Mouse (Mus musculus): ENCODE measurements at regions not wholly inside any gene's neighbourhood (a gene's known extent, or its start where the extent isn't known, plus 50 kb on each side); places are given as distances from the start of the nearest gene placed in this dataset.

DNA sequence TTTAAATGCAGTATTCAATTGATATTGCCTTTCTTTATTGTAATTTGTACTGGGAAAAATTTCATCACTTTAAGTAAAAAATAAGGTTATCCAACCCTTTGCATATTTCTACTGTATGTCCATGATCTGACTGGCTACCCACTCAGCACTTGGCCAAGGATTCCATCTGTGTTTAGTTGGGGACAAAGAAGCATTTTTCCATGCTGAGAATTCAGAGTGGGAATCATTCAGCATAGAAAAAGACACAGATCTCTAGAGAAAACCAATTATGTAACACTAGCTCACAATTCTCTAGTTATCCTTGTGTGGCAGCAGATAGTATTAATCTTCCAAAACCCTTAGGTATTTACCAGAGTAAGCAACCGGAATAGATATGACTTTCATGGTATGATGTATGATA lies 213.5 kb upstream of the Ctso start:
- no peak for DNase-seq (ENCODE audit: extremely low spot score in 1 of 2, low spot score in 2 of 2)
- intact Hi-C loops (cut with DNase I) = no loop called here

DNA sequence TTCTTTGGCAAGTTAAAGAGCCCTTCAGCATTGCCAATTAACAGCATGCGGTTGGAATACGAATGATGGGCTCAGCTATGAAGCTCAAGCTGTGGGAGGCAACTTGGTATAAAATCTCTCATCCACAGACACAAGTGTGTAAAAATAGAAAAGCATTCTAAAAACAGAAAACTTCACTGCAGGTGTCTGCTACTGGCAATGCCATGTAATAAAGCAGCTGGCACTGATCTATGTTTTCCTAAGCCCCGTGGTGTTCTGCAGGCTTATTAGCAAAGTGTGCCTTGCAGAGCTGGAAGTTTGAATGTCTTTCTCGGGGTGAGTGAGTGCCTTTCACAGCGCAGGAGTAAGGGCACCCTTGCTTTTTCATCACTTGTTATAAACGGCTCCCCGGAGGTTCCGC lies 196.9 kb upstream of the Ctso start:
- intact Hi-C loops (cut with DNase I) = no loop called here

DNA sequence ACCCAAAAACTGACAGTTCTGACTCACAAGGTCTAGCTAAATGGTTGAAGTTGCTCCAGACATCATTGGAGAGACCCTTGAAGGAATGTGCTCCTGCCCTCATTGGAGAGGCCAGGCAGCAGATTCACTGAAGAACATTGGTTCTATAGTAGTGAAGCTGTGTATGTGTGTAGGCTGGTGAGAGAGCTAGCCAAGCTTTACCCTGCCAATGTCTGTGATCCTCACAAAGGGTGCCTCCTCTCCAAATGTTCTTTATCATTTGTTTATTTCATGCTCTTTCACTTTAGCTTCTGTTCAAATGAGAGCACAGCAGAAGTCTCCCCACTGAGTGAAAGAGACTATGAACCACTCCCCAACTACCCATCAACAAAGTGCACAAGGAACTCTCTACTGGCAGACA lies 195.6 kb upstream of the Ctso start:
- intact Hi-C loops (cut with DNase I) = no loop called here
- no peak for DNase-seq (ENCODE audit: extremely low spot score in 1 of 2, low spot score in 2 of 2)

More for the DNA sequence above, 196.9 kb upstream of the Ctso start:
- peak in 1 of 2 experiments; percentile 23 for DNase-seq (ENCODE audit: extremely low spot score in 1 of 2, low spot score in 2 of 2)

DNA sequence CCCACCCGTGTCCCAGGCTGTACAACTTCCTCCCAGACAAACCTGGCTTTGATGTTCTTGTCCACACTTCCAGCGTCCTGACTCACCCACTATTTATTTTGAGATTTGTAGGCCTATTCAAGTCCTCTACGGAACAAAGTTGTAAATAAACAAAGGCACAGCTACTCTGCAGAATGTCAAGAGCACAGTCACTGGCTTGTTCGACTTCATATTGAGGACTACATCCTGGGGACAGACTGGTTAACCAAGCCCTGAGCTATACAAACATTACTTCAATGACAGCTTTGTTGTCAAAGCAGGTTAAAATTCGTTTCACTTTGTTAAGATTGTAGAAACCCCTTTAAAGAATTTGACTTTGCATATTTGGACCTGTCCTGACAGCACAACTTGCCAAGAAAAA lies 190.3 kb upstream of the Ctso start:
- DNase-seq (ENCODE audit: extremely low spot score in 1 of 2, low spot score in 2 of 2) = no peak
- intact Hi-C loops (cut with DNase I) = no loop called here

DNA sequence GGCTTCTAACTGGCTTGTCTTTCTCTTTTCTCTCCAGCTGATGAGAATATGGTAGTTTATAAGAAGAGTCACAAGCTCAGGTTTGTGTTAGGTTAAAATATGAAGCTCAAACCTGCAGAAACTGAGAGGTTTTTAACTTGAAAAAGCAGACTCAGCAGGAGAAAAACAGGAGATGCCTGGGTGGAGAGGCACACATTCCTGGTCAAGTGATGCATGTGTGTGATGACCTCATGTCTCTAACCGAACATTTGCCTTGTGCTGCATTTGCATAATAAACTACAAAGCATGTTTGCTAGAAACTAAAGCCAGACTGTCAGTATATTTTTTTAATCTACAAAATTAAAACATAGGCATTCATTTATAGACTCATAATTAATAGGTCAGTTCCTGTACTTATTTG lies 182.2 kb upstream of the Ctso start:
- intact Hi-C loops (cut with DNase I) = no loop called here
- no peak for DNase-seq (ENCODE audit: extremely low spot score in 1 of 2, low spot score in 2 of 2)

DNA sequence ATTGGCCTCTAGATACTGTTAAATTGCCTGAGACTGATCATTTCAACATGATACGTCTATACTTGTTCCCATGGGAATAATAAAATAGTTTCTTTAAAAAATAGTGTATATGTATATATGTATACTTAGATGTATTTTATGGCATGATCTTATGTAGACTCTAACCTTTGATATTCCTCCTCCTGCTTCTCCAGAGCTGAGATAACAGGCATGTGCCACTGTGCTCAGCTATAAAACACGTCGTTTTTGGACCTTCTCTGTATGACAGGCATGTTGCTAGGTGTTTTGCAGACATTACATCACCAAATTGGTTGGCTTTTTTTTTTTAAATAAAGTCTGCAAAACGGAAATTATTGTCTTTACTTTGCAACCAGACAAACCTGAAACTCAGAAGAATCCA lies 179.4 kb upstream of the Ctso start:
- intact Hi-C loops (cut with DNase I) = no loop called here
- DNase-seq (ENCODE audit: extremely low spot score in 1 of 2, low spot score in 2 of 2) = no peak

DNA sequence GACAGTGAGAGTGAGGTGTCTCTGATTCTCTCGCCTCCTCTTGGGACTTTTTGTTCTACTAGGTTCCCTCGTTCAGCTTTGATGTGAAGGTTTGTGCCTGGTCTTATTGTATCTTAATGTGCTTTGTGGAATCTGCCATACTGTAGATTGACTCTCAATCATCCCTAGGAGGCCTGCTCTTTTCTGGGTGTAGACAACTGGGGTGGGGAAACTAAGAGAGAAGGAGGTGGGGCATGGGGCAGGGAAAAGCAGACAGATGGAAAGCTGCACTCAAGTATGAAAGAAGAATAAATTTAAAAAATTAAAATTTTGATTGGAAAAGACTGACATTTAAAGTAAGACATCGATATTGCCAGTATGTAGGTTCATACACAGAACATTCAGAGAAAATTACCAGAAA lies 172.0 kb upstream of the Ctso start:
- DNase-seq (ENCODE audit: extremely low spot score in 1 of 2, low spot score in 2 of 2) = no peak
- intact Hi-C loops (cut with DNase I) = no loop called here

DNA sequence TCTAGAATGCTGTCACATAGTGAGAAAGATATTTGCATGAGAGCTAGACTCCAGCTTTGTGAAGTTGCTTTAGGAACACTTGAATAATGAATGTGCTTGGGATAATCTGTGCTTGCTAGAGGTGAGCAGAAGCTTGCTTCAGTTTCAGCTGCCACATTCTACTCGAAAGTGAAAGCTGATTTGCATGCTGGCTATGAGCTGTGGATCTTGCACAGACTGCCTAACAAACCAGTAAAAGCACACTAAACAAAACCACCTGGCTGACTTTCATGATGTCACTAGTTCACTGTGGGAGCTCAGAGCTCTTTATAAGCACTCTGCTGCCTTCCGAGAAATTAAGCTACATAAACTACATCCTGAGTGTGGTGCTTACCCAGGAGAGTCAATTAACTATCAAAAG lies 171.5 kb upstream of the Ctso start:
- intact Hi-C loops (cut with DNase I) = no loop called here
- peak in 1 of 2 experiments; percentile 6 for DNase-seq (ENCODE audit: extremely low spot score in 1 of 2, low spot score in 2 of 2)

DNA sequence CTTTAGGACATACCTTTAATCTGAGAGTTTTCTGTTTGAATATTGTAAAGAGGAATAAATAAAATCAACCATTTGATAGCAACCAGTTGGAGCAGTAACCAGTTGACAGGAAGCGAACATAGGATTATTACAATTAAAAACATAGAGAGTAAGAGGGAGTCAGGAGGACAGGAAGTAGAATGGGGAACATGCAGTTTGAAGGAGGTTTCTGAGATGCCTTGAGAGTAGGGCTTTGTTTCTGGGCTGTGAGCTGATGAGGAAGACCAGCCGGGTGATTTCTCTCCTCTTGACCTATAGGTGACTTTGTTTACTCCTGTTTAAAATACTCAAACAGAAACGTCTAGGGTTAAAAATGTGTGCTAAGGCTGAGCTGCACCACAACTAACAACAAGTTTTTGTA lies 160.6 kb upstream of the Ctso start:
- DNase-seq (ENCODE audit: extremely low spot score in 1 of 2, low spot score in 2 of 2) = no peak
- intact Hi-C loops (cut with DNase I) = no loop called here

DNA sequence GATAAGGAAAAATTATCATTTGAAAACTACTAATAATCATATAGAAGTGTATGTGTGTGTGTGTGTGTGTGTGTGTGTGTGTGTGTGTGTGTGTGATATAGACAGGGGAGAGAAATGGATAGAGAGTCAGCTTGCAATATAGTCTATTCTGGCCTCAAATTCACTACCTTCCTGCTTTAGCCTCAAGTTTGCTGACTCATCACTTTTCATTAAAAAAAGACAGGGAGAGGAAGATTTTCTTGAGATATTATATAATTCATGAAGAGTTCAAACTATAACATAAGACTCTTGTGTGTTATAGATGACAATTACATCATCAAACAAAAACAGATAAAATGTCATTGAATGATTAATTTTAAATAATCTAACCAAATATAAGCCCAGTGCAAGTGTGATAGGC lies 159.4 kb upstream of the Ctso start:
- DNase-seq (ENCODE audit: extremely low spot score in 1 of 2, low spot score in 2 of 2) = no peak
- intact Hi-C loops (cut with DNase I) = no loop called here

DNA sequence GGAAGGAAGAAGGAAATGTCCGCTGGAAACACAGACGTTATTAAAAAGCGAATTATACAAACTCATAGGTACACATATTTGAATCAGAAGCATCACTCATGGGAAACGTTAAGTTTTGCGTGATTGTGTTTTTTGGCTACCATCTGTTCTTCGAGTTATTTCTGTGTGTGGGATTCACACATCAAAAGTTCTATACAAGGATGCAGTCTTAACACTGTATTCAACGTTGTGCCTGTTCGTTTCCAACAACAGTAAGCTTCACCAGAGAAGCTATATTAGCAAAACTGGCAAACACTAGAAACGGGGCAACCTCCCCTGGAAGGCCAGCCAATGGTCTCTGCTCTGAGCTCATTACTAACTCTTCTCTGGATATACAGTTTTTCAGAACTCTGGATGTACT lies 150.3 kb upstream of the Ctso start:
- no peak for DNase-seq (ENCODE audit: extremely low spot score in 1 of 2, low spot score in 2 of 2)
- intact Hi-C loops (cut with DNase I) = loop anchor here (2.0 to 10.0 kb wide), 4 partner anchors 143 to 1697 kb away; no protein-coding TSS in a partner anchor

DNA sequence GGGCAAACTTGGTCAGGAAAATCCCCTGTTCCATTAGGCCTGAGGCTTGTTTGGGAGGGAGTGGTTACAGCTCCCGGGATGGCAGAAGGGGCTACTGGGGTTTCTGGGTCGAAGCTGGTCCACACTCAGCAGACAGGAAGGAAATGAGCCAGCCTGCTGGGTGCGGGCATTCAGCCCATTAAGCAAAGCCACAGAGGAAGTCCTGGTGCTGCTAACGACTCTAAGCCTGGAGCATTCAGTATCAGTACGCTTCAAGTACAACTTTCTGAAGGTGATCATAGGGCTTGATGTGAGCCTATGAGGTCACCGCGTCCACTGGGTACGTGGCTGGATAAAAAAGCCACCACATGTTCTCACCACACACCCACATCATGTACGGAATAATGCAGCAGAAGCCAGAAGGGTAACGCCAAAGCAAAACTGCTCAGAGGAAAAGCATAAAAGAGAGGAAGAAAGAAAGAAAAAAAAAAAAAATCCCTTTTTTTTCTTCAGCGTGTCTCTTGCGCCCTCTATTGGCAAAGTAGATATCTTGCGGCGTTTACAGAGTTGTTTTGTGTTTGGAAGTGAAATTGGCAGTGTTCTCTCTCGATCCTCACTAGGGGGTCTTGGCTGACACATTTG lies 149.4 kb upstream of the Ctso start:
- intact Hi-C loops (cut with DNase I) = loop anchor here (2.0 to 10.0 kb wide), 4 partner anchors 142 to 1698 kb away; no protein-coding TSS in a partner anchor
- peak; percentile 32 to 38 for DNase-seq (ENCODE audit: extremely low spot score in 1 of 2, low spot score in 2 of 2)

DNA sequence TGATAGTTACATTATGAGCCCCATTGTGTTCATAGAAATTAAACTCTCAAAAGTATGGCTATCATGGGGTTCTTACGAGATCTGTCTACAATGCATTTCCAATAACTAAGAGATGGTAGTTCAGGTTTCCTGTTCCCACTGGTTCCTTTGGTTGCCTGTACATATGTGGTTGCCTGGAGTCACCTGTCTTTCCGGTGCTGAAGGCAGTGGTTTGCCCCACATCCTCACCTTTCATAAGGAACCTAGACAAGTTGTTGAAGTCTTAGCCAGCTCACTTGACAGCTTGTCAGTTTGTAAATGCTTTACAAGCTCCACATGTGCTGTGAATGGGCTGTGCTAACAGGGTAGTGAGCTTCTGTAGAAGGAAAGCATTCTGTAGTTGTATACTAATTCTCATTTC lies 143.5 kb upstream of the Ctso start:
- DNase-seq (ENCODE audit: extremely low spot score in 1 of 2, low spot score in 2 of 2) = no peak
- intact Hi-C loops (cut with DNase I) = loop anchor here (10.0 kb wide), 2 partner anchors 136 to 1704 kb away; no protein-coding TSS in a partner anchor

DNA sequence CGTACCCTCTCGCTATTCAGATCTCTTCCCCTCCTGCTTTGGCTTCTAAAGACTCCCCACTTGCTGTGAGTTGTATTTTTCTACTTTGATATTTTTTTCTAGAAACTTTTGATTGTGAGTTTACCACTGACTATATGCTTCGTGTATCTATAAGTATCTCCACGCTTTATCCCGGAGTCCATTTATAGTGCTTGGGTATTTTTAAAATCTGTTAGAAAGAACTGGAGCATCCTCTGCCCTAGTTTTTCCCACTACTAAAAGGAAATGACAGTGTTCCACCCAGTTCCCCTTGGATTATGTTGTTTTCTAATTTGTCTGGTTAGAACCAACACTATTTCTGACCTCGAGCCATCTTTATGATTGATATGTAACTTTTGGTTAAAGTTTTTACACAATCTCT lies 142.7 kb upstream of the Ctso start:
- no peak for DNase-seq (ENCODE audit: extremely low spot score in 1 of 2, low spot score in 2 of 2)
- intact Hi-C loops (cut with DNase I) = loop anchor here (10.0 kb wide), 2 partner anchors 135 to 1705 kb away; no protein-coding TSS in a partner anchor

DNA sequence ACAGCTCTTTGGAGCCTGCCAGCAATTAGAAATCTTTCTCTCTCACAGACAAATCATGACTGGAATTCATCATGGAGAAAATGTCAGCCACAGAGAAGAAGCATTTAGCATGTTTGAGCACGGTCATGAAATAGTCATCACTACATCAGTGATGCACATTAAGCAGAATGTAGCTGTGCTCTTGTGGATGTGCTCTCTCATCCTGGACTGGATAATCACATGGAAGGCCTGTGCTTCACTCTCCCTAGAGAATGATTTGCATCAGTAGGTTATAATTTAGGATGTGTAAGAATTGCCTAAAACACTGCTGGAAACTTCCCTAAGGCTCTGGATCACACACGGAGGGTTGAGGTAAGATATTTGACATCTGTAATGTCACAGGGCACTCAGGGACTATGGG lies 130.3 kb upstream of the Ctso start:
- intact Hi-C loops (cut with DNase I) = loop anchor here (10.0 kb wide), 1 partner anchor 113 kb away; no protein-coding TSS in a partner anchor
- DNase-seq (ENCODE audit: extremely low spot score in 1 of 2, low spot score in 2 of 2) = no peak

DNA sequence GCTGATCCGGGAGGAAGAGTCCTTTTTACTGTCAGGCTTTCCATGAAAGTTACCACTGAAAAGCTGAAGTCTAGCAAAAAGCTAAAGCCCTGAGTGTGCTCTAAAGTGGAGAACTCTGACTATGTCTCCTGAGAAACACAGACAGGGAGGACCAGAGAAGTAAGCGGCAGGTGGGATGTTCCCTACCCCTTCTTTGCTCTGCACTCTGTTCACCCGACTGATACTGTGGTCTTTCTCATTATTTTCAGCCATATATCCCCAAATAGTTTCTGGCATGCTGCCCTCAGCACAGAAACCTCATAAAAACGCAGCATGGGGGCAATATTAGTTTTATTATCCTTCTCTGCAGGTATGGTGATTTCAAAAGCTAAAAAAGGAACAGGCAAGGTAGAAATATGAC lies 126.7 kb upstream of the Ctso start:
- DNase-seq (ENCODE audit: extremely low spot score in 1 of 2, low spot score in 2 of 2) = no peak
- intact Hi-C loops (cut with DNase I) = loop anchor here (10.0 kb wide), 1 partner anchor 109 kb away; no protein-coding TSS in a partner anchor

DNA sequence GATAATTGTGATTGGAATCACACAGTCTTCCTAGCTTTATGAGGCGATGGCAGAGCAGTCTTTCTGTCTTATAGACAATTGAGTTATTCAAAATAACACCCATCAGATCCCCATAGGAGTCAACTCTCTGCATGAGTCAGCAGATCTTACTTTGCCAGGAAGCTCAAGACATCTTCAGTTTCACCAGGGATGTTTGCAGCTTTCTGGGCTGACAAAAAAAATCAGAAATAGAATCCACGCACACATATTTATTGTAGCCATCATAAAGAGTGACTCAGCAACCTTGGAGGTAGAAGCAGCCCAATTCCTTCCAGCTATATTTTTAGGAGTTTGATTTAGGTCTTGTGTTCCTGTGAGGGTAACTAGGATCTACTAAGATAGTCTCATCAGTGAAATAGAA lies 122.8 kb upstream of the Ctso start:
- intact Hi-C loops (cut with DNase I) = loop anchor here (10.0 kb wide), 1 partner anchor 105 kb away; no protein-coding TSS in a partner anchor
- no peak for DNase-seq (ENCODE audit: extremely low spot score in 1 of 2, low spot score in 2 of 2)

DNA sequence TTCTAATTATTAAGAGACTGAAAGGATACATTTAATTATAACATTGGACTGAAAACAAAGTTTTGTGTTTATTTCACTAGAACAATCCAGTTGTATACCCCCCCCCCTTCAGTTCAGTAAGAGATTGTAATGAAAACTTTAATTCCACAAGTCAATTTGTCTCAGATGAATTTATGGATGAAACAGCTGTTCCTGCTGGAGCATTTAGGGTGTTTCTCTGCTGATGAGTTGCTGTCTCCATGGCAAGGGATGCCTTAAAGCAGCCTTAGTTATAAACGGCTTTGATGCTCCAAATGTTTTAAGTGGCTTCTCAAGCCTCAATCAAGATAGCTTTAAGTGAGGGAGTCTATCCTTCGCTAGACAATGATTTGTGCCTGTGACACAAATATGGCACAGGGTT lies 112.1 kb upstream of the Ctso start:
- DNase-seq (ENCODE audit: extremely low spot score in 1 of 2, low spot score in 2 of 2) = no peak
- intact Hi-C loops (cut with DNase I) = no loop called here

DNA sequence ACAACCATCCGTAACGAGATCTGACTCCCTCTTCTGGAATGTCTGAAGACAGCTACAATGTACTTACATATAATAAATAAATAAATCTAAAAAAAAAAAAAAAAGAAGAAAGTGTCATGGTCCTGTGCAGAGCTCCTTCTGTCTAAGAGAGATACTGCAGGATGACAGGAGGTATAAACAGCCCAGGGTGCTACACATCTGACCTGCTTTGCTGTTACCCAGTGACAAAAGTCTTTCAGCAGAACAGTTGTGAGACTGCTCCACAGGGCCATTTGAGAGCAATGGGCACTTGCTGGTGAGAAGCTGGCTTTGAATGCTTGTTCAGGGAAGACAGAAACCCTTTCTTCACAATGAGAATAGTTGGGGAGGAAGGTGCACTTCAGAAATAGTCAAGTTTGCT lies 102.9 kb upstream of the Ctso start:
- no peak for DNase-seq (ENCODE audit: extremely low spot score in 1 of 2, low spot score in 2 of 2)
- intact Hi-C loops (cut with DNase I) = no loop called here

DNA sequence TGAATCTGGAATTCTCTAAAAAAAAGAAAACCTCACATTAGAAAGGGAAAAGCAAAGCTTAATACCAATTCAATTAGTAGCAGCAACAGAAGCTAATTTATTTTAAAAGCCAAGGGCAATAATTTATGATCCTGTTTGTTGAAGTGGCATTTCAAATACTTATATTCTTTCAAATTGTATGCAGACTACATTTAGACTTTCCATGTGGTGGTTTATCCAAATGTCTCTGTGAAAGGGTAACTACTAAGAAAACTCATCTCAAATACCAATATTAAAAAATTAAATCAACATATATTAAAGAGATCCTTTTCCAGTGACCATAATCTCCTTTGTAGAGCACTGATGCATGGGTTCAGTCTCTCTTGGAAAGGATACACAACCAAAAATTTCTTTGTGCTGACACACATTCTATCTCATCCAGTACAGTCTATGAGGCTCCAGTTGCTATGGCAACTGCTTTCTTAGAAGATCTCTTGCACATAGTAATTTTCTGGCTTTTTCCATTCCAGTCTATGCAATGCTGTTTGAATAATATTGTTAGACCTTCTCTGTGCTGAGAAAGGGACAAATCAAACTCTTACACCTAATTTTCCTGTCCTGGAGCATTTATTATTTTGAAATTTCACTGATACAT lies 102.3 kb upstream of the Ctso start:
- DNase-seq (ENCODE audit: extremely low spot score in 1 of 2, low spot score in 2 of 2) = peak in 1 of 2 experiments; percentile 79
- intact Hi-C loops (cut with DNase I) = no loop called here

Measured in left cerebral cortex, postnatal 10 days (tissue).